Mouse (Mus musculus) G1E (cell line): ENCODE measurements around the gene Gins1.

ENCODE experiments used
- CTCF ChIP-seq: IDR thresholded peaks from 2 replicates; pipeline ENCODE4 v1.5.1; 2012; ENCODE audit warnings: low read depth, low read length, inconsistent platforms, mixed read lengths
- GATA1 ChIP-seq: IDR thresholded peaks from 2 replicates; pipeline ENCODE4 v1.6.1; 2012; ENCODE audit warnings: borderline replicate concordance, low read length, inconsistent platforms, mixed read lengths
- GATA2 ChIP-seq: IDR thresholded peaks from 2 replicates; pipeline ENCODE4 v1.6.1; 2012; ENCODE audit warnings: low read depth, low read length, inconsistent platforms, borderline replicate concordance
- POLR2AphosphoS5 ChIP-seq: IDR thresholded peaks from 2 replicates; pipeline ENCODE4 v1.6.1; 2012; ENCODE audit warnings: low read depth, low read length, inconsistent platforms; ENCODE audit not compliant: insufficient replicate concordance
- TAL1 ChIP-seq: conservative IDR thresholded peaks from 2 replicates; pipeline ENCODE4 v1.6.1; 2012; ENCODE audit warnings: low read depth, low read length, inconsistent platforms, mixed read lengths

DNA sequence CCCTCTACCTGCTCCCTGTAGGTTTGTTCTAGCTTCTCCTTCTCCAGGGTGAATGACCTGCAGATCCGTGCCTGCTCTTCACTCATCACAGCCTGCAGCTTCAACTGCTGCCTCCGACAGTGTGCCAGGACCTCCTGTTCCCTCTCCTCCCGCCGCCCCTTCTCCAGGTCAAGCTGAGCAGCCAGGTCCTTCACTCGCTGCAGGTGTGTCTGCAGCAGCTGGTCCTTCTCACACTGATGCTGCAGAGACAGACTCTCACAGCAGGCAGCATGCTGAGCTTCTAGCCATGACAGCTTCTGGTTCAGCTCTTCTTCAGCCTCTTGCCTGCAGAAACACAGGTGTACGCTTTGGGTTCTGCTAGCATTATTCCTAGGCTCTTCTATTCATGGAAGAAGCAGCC, 44.9 kb downstream of the Gins1 start:
- TF ChIP-seq CTCF (no peak), TAL1 (no peak), GATA1 (no peak), GATA2 (no peak), POLR2AphosphoS5 (no peak)
